Mouse (Mus musculus): ENCODE results near the gene Aup1.

DNA sequence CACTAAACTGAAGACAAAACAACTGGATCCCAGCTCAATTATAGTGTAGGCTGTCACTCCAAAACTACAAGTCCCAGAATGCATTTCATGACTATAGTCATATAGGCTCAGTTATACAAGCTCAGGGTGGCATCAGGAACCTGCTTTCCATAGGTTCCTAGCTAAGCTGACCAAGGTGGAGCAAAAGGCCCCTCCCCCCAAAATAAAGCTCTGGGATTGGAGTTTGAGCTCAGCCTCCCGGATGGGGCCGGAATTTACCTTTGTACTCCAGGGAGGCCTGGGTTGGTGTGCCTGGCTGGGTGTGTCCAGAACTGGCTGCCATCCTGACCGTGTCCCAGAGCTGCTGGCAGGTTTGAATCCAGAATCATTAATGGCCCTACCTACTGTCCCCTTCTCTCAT lies 3.5 kb downstream of the Aup1 start, which contains the start of gene Dqx1:
- TF ChIP-seq CTCF (IDR thresholded peaks at IDR 0.05; ENCODE audit: low read depth) (no peak), EP300 (IDR thresholded peaks at IDR 0.05; ENCODE audit: low read depth) (peak; percentile 58)
